Mouse (Mus musculus): Measurements from ENCODE around the gene Dnah12. TPM values are rescaled to one million over a fixed set of nuclear protein-coding genes. Genes with fewer than 3 reads are reported as not detected.
"Not testable (repeated sequence)": the region's sequence is repeated elsewhere in the genome, so short reads cannot be mapped to it uniquely, and the experiment has no call there.

The Dnah12 gene
- total and polyA plus RNA-seq, 2 experiments from 2014 or later: 0.21 to 0.60 TPM

DNA sequence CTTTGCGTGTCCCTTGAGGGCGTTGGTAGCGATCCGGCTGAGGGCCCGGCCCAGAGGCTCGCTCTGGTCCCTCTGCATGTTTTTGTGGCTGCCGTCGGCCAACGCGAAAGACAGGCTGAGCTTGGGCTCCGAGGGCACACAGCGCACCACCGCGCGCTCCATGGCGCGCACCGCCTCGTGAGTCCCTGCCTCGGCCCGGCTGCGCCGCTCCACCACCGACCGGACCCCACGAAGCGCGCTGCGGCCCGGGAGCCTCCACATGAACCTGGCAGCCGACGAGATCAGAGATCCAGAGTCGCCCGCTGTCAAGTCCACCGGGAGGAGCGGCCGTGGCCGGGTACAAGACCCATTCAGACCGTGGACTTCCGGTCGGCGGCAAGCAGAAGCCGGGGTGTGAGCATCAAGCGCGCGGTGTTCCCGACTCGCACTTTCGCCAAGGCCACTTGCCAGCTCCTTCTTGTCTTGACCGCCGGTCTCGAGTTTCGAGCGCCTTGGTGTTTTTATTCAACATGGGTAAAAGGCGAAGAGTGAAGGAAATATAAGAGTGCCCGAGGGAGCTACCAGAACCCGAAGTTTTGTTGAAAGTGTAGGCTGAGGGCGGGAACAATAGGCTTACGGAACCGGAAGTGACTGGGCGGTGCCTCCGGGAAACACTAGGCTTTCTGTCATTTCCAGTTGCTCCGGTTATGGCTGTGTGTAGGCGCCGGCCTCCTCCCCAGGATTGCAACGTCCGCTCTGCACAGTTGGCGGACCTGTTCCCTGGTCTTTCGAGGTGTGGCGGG is 23.6 kb upstream of the Dnah12 start, which contains the start of gene Pde12:
TSS of gene Pde12 (minus strand) at position 592 of the 782 bp plus-strand sequence.
- Histone ChIP-seq H3K27ac (ENCODE audit: low read depth, low read length) (peak within 1 kb of the TSS; percentile 87), H3K4me3 (ENCODE audit: low read depth, low read length) (peak within 1 kb of the TSS; percentile 95), H3K9me3 (ENCODE audit: low read length) (no peaks in the 10 kb centered on the region), H3K36me3 (ENCODE audit: insufficient read depth, low read length) (peaks cover 9% of the 10 kb centered on the region), H3K27me3 (ENCODE audit: insufficient read depth, low read length) (no peaks in the 10 kb centered on the region), H3K4me2 (ENCODE audit: low read depth, low read length, poor library complexity, severe bottlenecking) (peak within 1 kb of the TSS; percentile 85), H3K9ac (replicated peaks; ENCODE audit: low read length, poor library complexity, severe bottlenecking) (peak within 1 kb of the TSS; percentile 84), H3K4me1 (ENCODE audit: insufficient read depth, low read length) (0 out of 2 replicates have a peak, but pooled peaks cover 5% of the 10 kb centered on the region)
- ATAC-seq (ENCODE audit: low FRiP score): peak; percentile 92
- peak; percentile 94 for DNase-seq (ENCODE audit: low spot score)
- TF ChIP-seq CTCF (IDR thresholded peaks at IDR 0.05): no peak; the same call in 1 of the 2 replicates
- WGBS: 1% methylated on average over 69 of the region's 70 CpGs

DNA sequence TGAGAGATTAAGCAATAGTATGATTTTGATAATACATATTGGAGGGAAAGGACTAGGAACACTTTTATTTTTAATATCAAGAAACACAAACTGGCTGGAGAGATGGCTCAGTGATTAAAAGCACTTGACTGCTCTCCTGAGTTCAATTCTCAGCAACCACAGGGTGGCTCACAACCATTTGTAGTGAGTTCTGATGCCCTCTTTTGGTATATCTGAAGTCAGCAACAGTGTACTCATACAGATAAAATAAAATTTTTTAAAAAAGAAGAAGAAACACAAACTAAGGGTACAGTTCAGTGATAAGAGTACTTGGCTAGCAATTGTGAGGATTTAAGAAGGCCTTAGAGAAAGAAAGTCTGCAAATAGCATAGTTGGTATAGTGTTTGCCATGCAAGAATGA is 22.1 kb upstream of the Dnah12 start:
- Histone ChIP-seq H3K9me3 (ENCODE audit: low read length) (no peaks in the 10 kb centered on the region), H3K36me3 (ENCODE audit: insufficient read depth, low read length) (0 out of 2 replicates have a peak, but pooled peaks cover 3% of the 10 kb centered on the region), H3K27ac (ENCODE audit: low read depth, low read length) (no peak overlapping the region), H3K9ac (replicated peaks; ENCODE audit: low read length, poor library complexity, severe bottlenecking) (no peak overlapping the region), H3K27me3 (ENCODE audit: insufficient read depth, low read length) (0 out of 2 replicates have a peak, but pooled peaks cover 2% of the 10 kb centered on the region), H3K4me2 (ENCODE audit: low read depth, low read length, poor library complexity, severe bottlenecking) (no peak overlapping the region), H3K4me3 (ENCODE audit: low read depth, low read length) (no peak overlapping the region), H3K4me1 (ENCODE audit: insufficient read depth, low read length) (0 out of 2 replicates have a peak, but pooled peaks cover 5% of the 10 kb centered on the region)
- DNase-seq (ENCODE audit: low spot score) (peak; percentile 9), ATAC-seq (ENCODE audit: low FRiP score) (no peak)
- peak; percentile 61 for TF ChIP-seq CTCF (IDR thresholded peaks at IDR 0.05)

DNA sequence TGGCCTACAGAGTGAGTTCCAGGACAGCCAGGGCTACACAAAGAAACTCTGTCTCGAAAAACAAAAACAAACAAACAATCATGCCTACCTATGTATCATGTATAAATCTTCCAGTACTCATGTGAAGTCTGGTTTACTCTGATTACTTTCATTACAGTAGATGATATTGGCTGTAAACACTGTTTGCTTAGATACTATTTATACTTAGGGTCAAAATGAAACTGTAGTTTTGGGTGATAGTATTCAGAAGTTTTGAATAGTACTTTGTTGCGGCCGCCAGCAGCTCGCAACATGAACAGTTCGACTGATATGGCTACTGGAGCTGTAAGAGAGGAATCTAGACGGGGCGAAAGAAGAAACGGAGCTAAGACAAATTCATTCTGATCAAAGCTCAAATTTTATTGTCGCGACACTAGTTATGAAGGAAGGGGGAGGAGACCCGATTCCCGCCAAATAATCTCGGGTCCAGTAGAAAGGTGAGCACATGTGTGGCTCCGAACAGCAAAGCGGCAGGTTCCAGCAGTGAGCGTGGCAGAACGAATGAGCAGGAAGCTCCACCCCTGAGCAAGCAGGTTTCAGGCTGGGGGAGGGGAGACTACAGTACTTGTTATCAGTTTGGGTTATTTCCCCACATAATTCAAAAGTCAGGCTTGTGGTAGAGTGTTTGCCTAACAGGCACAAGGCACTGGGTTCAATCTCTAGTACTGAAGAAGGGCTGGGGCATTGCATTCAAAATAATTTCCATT is 21.0 kb upstream of the Dnah12 start:
- not testable (repeated sequence) for H3K36me3 ChIP-seq (ENCODE audit: insufficient read depth, low read length); H3K4me3 ChIP-seq (ENCODE audit: low read depth, low read length); H3K27ac ChIP-seq (ENCODE audit: low read depth, low read length); ATAC-seq (ENCODE audit: low FRiP score); H3K9ac ChIP-seq (replicated peaks; ENCODE audit: low read length, poor library complexity, severe bottlenecking); H3K4me2 ChIP-seq (ENCODE audit: low read depth, low read length, poor library complexity, severe bottlenecking); DNase-seq (ENCODE audit: low spot score); H3K27me3 ChIP-seq (ENCODE audit: insufficient read depth, low read length); H3K9me3 ChIP-seq (ENCODE audit: low read length); H3K4me1 ChIP-seq (ENCODE audit: insufficient read depth, low read length)
- WGBS: 73% methylated on average over 17 of the region's 17 CpGs

DNA sequence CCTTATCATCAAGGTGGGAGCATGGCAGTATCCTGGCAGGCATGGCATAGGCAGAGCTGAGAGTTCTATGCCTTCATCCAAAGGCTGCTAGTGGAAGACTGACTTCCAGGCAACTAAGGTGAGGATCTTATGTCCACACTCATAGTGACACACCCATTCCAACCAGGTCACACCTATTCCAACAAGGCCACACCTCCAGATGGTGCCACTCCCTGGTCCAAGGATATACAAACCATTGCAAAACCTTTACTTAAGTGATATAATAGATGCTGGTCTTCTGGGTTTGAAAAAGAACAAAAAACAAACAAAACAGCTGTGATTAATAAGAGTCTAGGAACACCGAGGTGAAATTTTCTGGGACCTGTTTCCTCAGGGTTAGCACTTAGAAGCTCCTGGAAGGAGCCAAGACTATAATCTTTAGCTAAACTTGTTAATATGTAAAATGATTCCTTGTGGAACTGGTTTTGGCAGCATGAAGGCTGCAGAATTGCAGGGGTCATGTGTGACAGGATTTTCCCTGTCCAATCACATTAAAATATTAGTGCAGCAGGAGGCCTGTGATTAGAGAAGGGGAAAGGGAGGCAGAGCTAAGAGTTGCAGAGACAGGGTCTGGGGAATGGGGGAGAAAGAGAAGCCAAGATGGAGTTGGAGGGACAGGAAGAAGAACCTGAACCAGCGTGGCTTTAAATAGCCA is 18.5 kb upstream of the Dnah12 start:
- not testable (repeated sequence) for H3K27ac ChIP-seq (ENCODE audit: low read depth, low read length); H3K9me3 ChIP-seq (ENCODE audit: low read length); ATAC-seq (ENCODE audit: low FRiP score); H3K27me3 ChIP-seq (ENCODE audit: insufficient read depth, low read length); DNase-seq (ENCODE audit: low spot score); H3K4me2 ChIP-seq (ENCODE audit: low read depth, low read length, poor library complexity, severe bottlenecking); H3K36me3 ChIP-seq (ENCODE audit: insufficient read depth, low read length); H3K4me3 ChIP-seq (ENCODE audit: low read depth, low read length); H3K9ac ChIP-seq (replicated peaks; ENCODE audit: low read length, poor library complexity, severe bottlenecking); H3K4me1 ChIP-seq (ENCODE audit: insufficient read depth, low read length)
- 86% methylated on average over 2 of the region's 2 CpGs for WGBS

GRCm38 (mm10) chr14:26675371-26675770 is 17.7 kb upstream of the Dnah12 start:
- peak; percentile 34 for TF ChIP-seq CTCF (IDR thresholded peaks at IDR 0.05)
- 0 out of 2 replicates have a peak, but pooled peaks cover 3% of the 10 kb centered on the region for H3K27me3 ChIP-seq (ENCODE audit: insufficient read depth, low read length)
- no peak overlapping the region for H3K27ac ChIP-seq (ENCODE audit: low read depth, low read length)
- no peak overlapping the region for H3K9ac ChIP-seq (replicated peaks; ENCODE audit: low read length, poor library complexity, severe bottlenecking)
- H3K4me2 ChIP-seq (ENCODE audit: low read depth, low read length, poor library complexity, severe bottlenecking): no peak overlapping the region
- H3K36me3 ChIP-seq (ENCODE audit: insufficient read depth, low read length): no peaks in the 10 kb centered on the region
- no peaks in the 10 kb centered on the region for H3K4me1 ChIP-seq (ENCODE audit: insufficient read depth, low read length)
- DNase-seq (ENCODE audit: low spot score) (peak; percentile 30), ATAC-seq (ENCODE audit: low FRiP score) (no peak)
- no peak overlapping the region for H3K4me3 ChIP-seq (ENCODE audit: low read depth, low read length)
- no peaks in the 10 kb centered on the region for H3K9me3 ChIP-seq (ENCODE audit: low read length)
- WGBS: 26% methylated on average over 12 of the region's 12 CpGs
